Mouse (Mus musculus) liver, postnatal 0 days (tissue): Measurements from ENCODE around the gene Vegfa. TPM values are rescaled to one million over a fixed set of nuclear protein-coding genes. Genes with fewer than 3 reads are reported as not detected.

Experiments
- ATAC-seq: fragments of 200-750 bp; cut with Nextera tagmentation; 2 replicates; pipeline ENCODE4 v1.8.0; 2017; ENCODE audit warnings: mild to moderate bottlenecking, moderate library complexity
- DNase-seq: peaks from one replicate; pipeline ENCODE4 v3.0.0-alpha.2; 2016
- H3K27ac ChIP-seq: fragments of 300-500 bp; sonication (generic); 2 replicates; pipeline ENCODE4 v1.5.1; 2014; ENCODE audit warnings: antibody characterized with exemption, moderate library complexity, mild to moderate bottlenecking, low read depth
- H3K27me3 ChIP-seq: fragments of 300-500 bp; sonication (generic); 2 replicates; pipeline ENCODE4 v1.6.1; 2014; ENCODE audit warnings: low read length, control low read depth, mixed read lengths; ENCODE audit not compliant: insufficient read depth
- H3K36me3 ChIP-seq: fragments of 300-500 bp; sonication (generic); replicated peaks from 2 replicates; pipeline ENCODE4 v1.6.1; 2014; ENCODE audit warnings: mild to moderate bottlenecking, control low read depth, low read length, moderate library complexity, mixed read lengths; ENCODE audit not compliant: insufficient read depth
- H3K4me1 ChIP-seq: fragments of 300-500 bp; sonication (generic); 2 replicates; pipeline ENCODE4 v1.6.1; 2014; ENCODE audit warnings: antibody characterized with exemption, mild to moderate bottlenecking, control low read depth; ENCODE audit not compliant: insufficient read depth
- H3K4me2 ChIP-seq: fragments of 300-500 bp; sonication (generic); 2 replicates; pipeline ENCODE4 v1.6.1; 2014; ENCODE audit warnings: low read depth, mild to moderate bottlenecking, low read length, moderate library complexity, mixed read lengths
- H3K4me3 ChIP-seq: fragments of 300-500 bp; sonication (generic); 2 replicates; pipeline ENCODE4 v1.5.1; 2014; ENCODE audit warnings: low read depth, low read length
- H3K9ac ChIP-seq: fragments of 300-500 bp; sonication (generic); replicated peaks from 2 replicates; pipeline ENCODE4 v1.6.1; 2014; ENCODE audit warnings: mild to moderate bottlenecking, moderate library complexity
- H3K9me3 ChIP-seq: fragments of 300-500 bp; sonication (generic); 2 replicates; pipeline ENCODE4 v1.6.1; 2016; ENCODE audit warnings: mild to moderate bottlenecking, control low read depth, low read length, mixed read lengths
- CTCF ChIP-seq: sonication (generic); IDR thresholded peaks from 2 replicates; pipeline ENCODE4 v1.5.1; 2016; ENCODE audit warnings: antibody characterized with exemption, low read depth
- EP300 ChIP-seq: IDR thresholded peaks from 2 replicates; pipeline ENCODE4 v1.6.1; 2016; ENCODE audit warnings: antibody characterized with exemption, low read depth, mild to moderate bottlenecking
- WGBS: fragments of 180-500 bp; shearing (Covaris S2); extraction: QIAGEN DNeasy Blood & Tissue Kit; methylation state at CpG from one replicate; pipeline ENCODE4 v1.1.7; 2014; ENCODE audit not compliant: insufficient replicate concordance; 5-methylcytosine and 5-hydroxymethylcytosine counted together
- polyA plus RNA-seq: library from polyadenylated mRNA; unstranded; fragments of >200 nt; fragmentation: Nextera tagmentation; extraction: Ambion mirVana; gene quantifications from 2 replicates; pipeline ENCODE4 v1.2.1, GENCODE M21; 2015

Gene Vegfa
- polyA plus RNA-seq = 2.8 and 3.1 TPM in 2 replicates

- TF ChIP-seq CTCF (peak; percentile 99), EP300 (no peak)
- Histone ChIP-seq H3K4me2 (peak within 1 kb of the TSS; percentile 91), H3K9ac (peak within 1 kb of the TSS; percentile 82), H3K27me3 (no peaks in the 10 kb centered on the region), H3K27ac (peak within 1 kb of the TSS; percentile 93), H3K4me3 (peak within 1 kb of the TSS; percentile 89), H3K9me3 (no peaks in the 10 kb centered on the region), H3K36me3 (no peaks in the 10 kb centered on the region; the same call in 1 of the 2 replicates), H3K4me1 (peaks cover 27% of the 10 kb centered on the region)
- DNase-seq (peak; percentile 94), ATAC-seq (peak; percentile 75)
- under 1% methylated on average over 40 of the region's 40 CpGs for WGBS
Observed at GRCm38 (mm10) chr17:46032257-46032991, at the start of gene Vegfa. TSS of gene Vegfa (minus strand) at chr17:46032369.

- 64% methylated on average over 7 of the region's 7 CpGs for WGBS
- Histone ChIP-seq H3K9ac (no peak overlapping the region), H3K27ac (no peak overlapping the region), H3K36me3 (no peaks in the 10 kb centered on the region), H3K4me3 (no peak overlapping the region), H3K4me1 (peaks cover 11% of the 10 kb centered on the region), H3K9me3 (peaks cover 2% of the 10 kb centered on the region; the same call in 1 of the 2 replicates), H3K4me2 (no peak overlapping the region), H3K27me3 (no peaks in the 10 kb centered on the region)
- no peak for DNase-seq
- TF ChIP-seq CTCF = no peak
- no peak for TF ChIP-seq EP300
- no peak for ATAC-seq
Observed at GRCm38 (mm10) chr17:46081657-46082056, 49.5 kb upstream of the Vegfa start.

GRCm38 (mm10) chr17:46081042-46081441, 48.9 kb upstream of the Vegfa start:
- ATAC-seq = no peak
- no peaks in the 10 kb centered on the region for H3K36me3 ChIP-seq
- peaks cover 2% of the 10 kb centered on the region; the same call in 1 of the 2 replicates for H3K9me3 ChIP-seq
- no peak overlapping the region for H3K27ac ChIP-seq
- peaks cover 9% of the 10 kb centered on the region for H3K4me1 ChIP-seq
- H3K4me2 ChIP-seq = no peak overlapping the region
- H3K4me3 ChIP-seq = no peak overlapping the region
- no peak for DNase-seq
- WGBS = 58% methylated on average over 5 of the region's 5 CpGs
- H3K9ac ChIP-seq = no peak overlapping the region
- TF ChIP-seq EP300 (no peak), CTCF (no peak)
- no peaks in the 10 kb centered on the region for H3K27me3 ChIP-seq

GRCm38 (mm10) chr17:46080388-46080787, 48.2 kb upstream of the Vegfa start:
- Histone ChIP-seq H3K36me3 (no peaks in the 10 kb centered on the region), H3K27me3 (no peaks in the 10 kb centered on the region), H3K4me1 (peaks cover 9% of the 10 kb centered on the region), H3K4me3 (no peak overlapping the region), H3K9ac (no peak overlapping the region), H3K4me2 (no peak overlapping the region), H3K27ac (no peak overlapping the region), H3K9me3 (peaks cover 2% of the 10 kb centered on the region; the same call in 1 of the 2 replicates)
- 80% methylated on average over 7 of the region's 7 CpGs for WGBS
- DNase-seq (no peak), ATAC-seq (no peak)
- TF ChIP-seq EP300 = no peak
- TF ChIP-seq CTCF = no peak

GRCm38 (mm10) chr17:46079037-46079436, 46.9 kb upstream of the Vegfa start:
- H3K4me2 ChIP-seq = no peak overlapping the region
- H3K4me3 ChIP-seq = no peak overlapping the region
- TF ChIP-seq EP300 (no peak), CTCF (peak; percentile 35; the same call in 1 of the 2 replicates)
- H3K36me3 ChIP-seq = no peaks in the 10 kb centered on the region
- no peaks in the 10 kb centered on the region for H3K27me3 ChIP-seq
- WGBS = 69% methylated on average over 2 of the region's 2 CpGs
- no peak overlapping the region for H3K9ac ChIP-seq
- H3K27ac ChIP-seq = no peak overlapping the region
- ATAC-seq = no peak
- H3K4me1 ChIP-seq = peaks cover 15% of the 10 kb centered on the region
- DNase-seq = no peak
- H3K9me3 ChIP-seq = peaks cover 2% of the 10 kb centered on the region; the same call in 1 of the 2 replicates

- DNase-seq (no peak), ATAC-seq (no peak)
- Histone ChIP-seq H3K27ac (no peak overlapping the region), H3K4me3 (no peak overlapping the region), H3K4me1 (peaks cover 19% of the 10 kb centered on the region), H3K9ac (no peak overlapping the region), H3K36me3 (no peaks in the 10 kb centered on the region), H3K9me3 (peaks cover 2% of the 10 kb centered on the region; the same call in 1 of the 2 replicates), H3K4me2 (no peak overlapping the region), H3K27me3 (no peaks in the 10 kb centered on the region)
- WGBS = 87% methylated on average over 12 of the region's 12 CpGs
- TF ChIP-seq CTCF (no peak), EP300 (no peak)
Observed at GRCm38 (mm10) chr17:46077921-46078534, 45.9 kb upstream of the Vegfa start.
